Mouse (Mus musculus): ENCODE measurements around the gene Zer1. TPM values are rescaled to one million over a fixed set of nuclear protein-coding genes. Genes with fewer than 3 reads are reported as not detected.
A peak's percentile ranks its signal among the peaks of the same experiment; 100 is the strongest.
"Not testable (repeated sequence)": the region's sequence is repeated elsewhere in the genome, so short reads cannot be mapped to it uniquely, and the experiment has no call there.

The Zer1 gene
- polyA plus RNA-seq, 1 experiment from 2014 or later: 8.6 TPM

- 94% methylated on average over 4 of the region's 4 CpGs for WGBS
- H3K9me3 ChIP-seq (replicated peaks); H3K4me2 ChIP-seq; H3K27ac ChIP-seq; H3K27me3 ChIP-seq; ATAC-seq (replicated peaks; ENCODE audit: low FRiP score); H3K9ac ChIP-seq; H3K4me3 ChIP-seq (replicated peaks): not testable (repeated sequence)
- Histone ChIP-seq H3K36me3 (peaks cover 93% of the 10 kb centered on the region), H3K4me1 (peaks cover 10% of the 10 kb centered on the region)
These were observed 15.6 kb upstream of the Zer1 start for GRCm38 (mm10) chr2:30140021-30140420.

GRCm38 (mm10) chr2:30136458-30136857 is 12.1 kb upstream of the Zer1 start:
- H3K4me2 ChIP-seq: no peak overlapping the region
- peaks cover 58% of the 10 kb centered on the region for H3K36me3 ChIP-seq
- ATAC-seq (replicated peaks; ENCODE audit: low FRiP score): no peak
- H3K27ac ChIP-seq: no peak overlapping the region
- H3K27me3 ChIP-seq: no peaks in the 10 kb centered on the region
- H3K4me1 ChIP-seq: peaks cover 32% of the 10 kb centered on the region
- no peaks in the 10 kb centered on the region for H3K9me3 ChIP-seq (replicated peaks)
- H3K4me3 ChIP-seq (replicated peaks): no peak overlapping the region
- no peak overlapping the region for H3K9ac ChIP-seq
- WGBS: 94% methylated on average over 10 of the region's 10 CpGs

GRCm38 (mm10) chr2:30134928-30135620 is 10.7 kb upstream of the Zer1 start:
- ATAC-seq (replicated peaks; ENCODE audit: low FRiP score): no peak
- H3K4me1 ChIP-seq: peaks cover 32% of the 10 kb centered on the region
- H3K4me2 ChIP-seq: peak overlapping the region; percentile 79
- peak overlapping the region; percentile 90 for H3K27ac ChIP-seq
- H3K36me3 ChIP-seq: peaks cover 44% of the 10 kb centered on the region
- no peaks in the 10 kb centered on the region for H3K27me3 ChIP-seq
- 59% methylated on average over 10 of the region's 10 CpGs for WGBS
- no peaks in the 10 kb centered on the region for H3K9me3 ChIP-seq (replicated peaks)
- peak overlapping the region; percentile 87 for H3K4me3 ChIP-seq (replicated peaks)
- peak overlapping the region; percentile 79 for H3K9ac ChIP-seq

GRCm38 (mm10) chr2:30134378-30134711 is 10.0 kb upstream of the Zer1 start:
- peak overlapping the region; percentile 79 for H3K9ac ChIP-seq
- ATAC-seq (replicated peaks; ENCODE audit: low FRiP score): no peak; the same call in 1 of the 2 replicates

GRCm38 (mm10) chr2:30133613-30134377 is 9.4 kb upstream of the Zer1 start, which contains the start of gene Tbc1d13:
TSS of gene Tbc1d13 (plus strand) at chr2:30133746.
- Histone ChIP-seq H3K27me3 (no peaks in the 10 kb centered on the region), H3K36me3 (peaks cover 35% of the 10 kb centered on the region), H3K4me1 (peaks cover 32% of the 10 kb centered on the region), H3K4me2 (peak within 1 kb of the TSS; percentile 79), H3K9me3 (replicated peaks) (no peaks in the 10 kb centered on the region), H3K27ac (peak within 1 kb of the TSS; percentile 90), H3K4me3 (replicated peaks) (peak within 1 kb of the TSS; percentile 87), H3K9ac (peak within 1 kb of the TSS; percentile 79)
- under 1% methylated on average over 46 of the region's 46 CpGs for WGBS
- peak; percentile 95 for ATAC-seq (replicated peaks; ENCODE audit: low FRiP score)

More at GRCm38 (mm10) chr2:30134378-30134711, 10.0 kb upstream of the Zer1 start:
- Histone ChIP-seq H3K4me3 (replicated peaks) (peak overlapping the region; percentile 87), H3K27ac (peak overlapping the region; percentile 90), H3K36me3 (peaks cover 38% of the 10 kb centered on the region), H3K27me3 (no peaks in the 10 kb centered on the region), H3K4me2 (peak overlapping the region; percentile 79), H3K4me1 (peaks cover 32% of the 10 kb centered on the region), H3K9me3 (replicated peaks) (no peaks in the 10 kb centered on the region)
- WGBS: 15% methylated on average over 6 of the region's 6 CpGs

GRCm38 (mm10) chr2:30132801-30133612 is 8.6 kb upstream of the Zer1 start:
- ATAC-seq (replicated peaks; ENCODE audit: low FRiP score): peak; percentile 43
- Histone ChIP-seq H3K4me1 (peaks cover 32% of the 10 kb centered on the region), H3K27me3 (no peaks in the 10 kb centered on the region), H3K4me2 (peak overlapping the region; percentile 79), H3K27ac (peak overlapping the region; percentile 90), H3K9me3 (replicated peaks) (no peaks in the 10 kb centered on the region), H3K36me3 (peaks cover 28% of the 10 kb centered on the region), H3K4me3 (replicated peaks) (peak overlapping the region; percentile 87), H3K9ac (peak overlapping the region; percentile 79)
- 18% methylated on average over 16 of the region's 16 CpGs for WGBS

- H3K4me2 ChIP-seq; H3K4me3 ChIP-seq (replicated peaks); ATAC-seq (replicated peaks; ENCODE audit: low FRiP score); H3K9ac ChIP-seq; H3K27ac ChIP-seq; H3K9me3 ChIP-seq (replicated peaks); H3K27me3 ChIP-seq: not testable (repeated sequence)
- Histone ChIP-seq H3K4me1 (peaks cover 29% of the 10 kb centered on the region), H3K36me3 (peaks cover 10% of the 10 kb centered on the region)
- WGBS: 65% methylated on average over 5 of the region's 5 CpGs
These were observed 6.9 kb upstream of the Zer1 start for GRCm38 (mm10) chr2:30131240-30131639.

GRCm38 (mm10) chr2:30130156-30130555 is 5.8 kb upstream of the Zer1 start:
- no peak overlapping the region for H3K9ac ChIP-seq
- no peaks in the 10 kb centered on the region for H3K9me3 ChIP-seq (replicated peaks)
- H3K4me3 ChIP-seq (replicated peaks): no peak overlapping the region
- H3K4me1 ChIP-seq: peaks cover 24% of the 10 kb centered on the region
- no peak overlapping the region for H3K4me2 ChIP-seq
- H3K27ac ChIP-seq: no peak overlapping the region
- peaks cover 1% of the 10 kb centered on the region; the same call in 1 of the 2 replicates for H3K36me3 ChIP-seq
- no peak for ATAC-seq (replicated peaks; ENCODE audit: low FRiP score)
- no peaks in the 10 kb centered on the region for H3K27me3 ChIP-seq
- WGBS: 81% methylated on average over 4 of the region's 4 CpGs

- 41% methylated on average over 2 of the region's 2 CpGs for WGBS
- Histone ChIP-seq H3K9ac (no peak overlapping the region), H3K36me3 (no peaks in the 10 kb centered on the region), H3K4me1 (peaks cover 19% of the 10 kb centered on the region), H3K4me3 (replicated peaks) (no peak overlapping the region), H3K4me2 (no peak overlapping the region), H3K27me3 (no peaks in the 10 kb centered on the region), H3K9me3 (replicated peaks) (no peaks in the 10 kb centered on the region), H3K27ac (no peak overlapping the region)
- ATAC-seq (replicated peaks; ENCODE audit: low FRiP score): no peak
These were observed 4.4 kb upstream of the Zer1 start for GRCm38 (mm10) chr2:30128789-30129188.

- Histone ChIP-seq H3K4me3 (replicated peaks) (peak overlapping the region; percentile 81), H3K36me3 (0 out of 2 replicates have a peak, but pooled peaks cover 5% of the 10 kb centered on the region), H3K27ac (peak overlapping the region; percentile 89), H3K27me3 (no peaks in the 10 kb centered on the region), H3K9ac (peak overlapping the region; percentile 84), H3K4me1 (peaks cover 26% of the 10 kb centered on the region), H3K9me3 (replicated peaks) (no peaks in the 10 kb centered on the region), H3K4me2 (peak overlapping the region; percentile 71)
- under 1% methylated on average over 33 of the region's 44 CpGs for WGBS
- peak; percentile 75 for ATAC-seq (replicated peaks; ENCODE audit: low FRiP score)
These were observed 485 bp downstream of the Zer1 start for GRCm38 (mm10) chr2:30123729-30124471.

GRCm38 (mm10) chr2:30122766-30123165 is 1.6 kb downstream of the Zer1 start:
- no peaks in the 10 kb centered on the region for H3K27me3 ChIP-seq
- H3K4me2 ChIP-seq: no peak overlapping the region
- no peak overlapping the region for H3K4me3 ChIP-seq (replicated peaks)
- peaks cover 26% of the 10 kb centered on the region for H3K4me1 ChIP-seq
- no peak overlapping the region for H3K9ac ChIP-seq
- H3K36me3 ChIP-seq: 0 out of 2 replicates have a peak, but pooled peaks cover 5% of the 10 kb centered on the region
- 82% methylated on average over 5 of the region's 5 CpGs for WGBS
- H3K9me3 ChIP-seq (replicated peaks): no peaks in the 10 kb centered on the region
- ATAC-seq (replicated peaks; ENCODE audit: low FRiP score): no peak
- H3K27ac ChIP-seq: no peak overlapping the region
